Mouse (Mus musculus) frontal cortex, postnatal 10 days (tissue): ENCODE measurements around the gene Map7d1.

Experiments
- DNase-seq, 2 experiments: peaks; one replicate each; pipeline ENCODE4 v3.0.0; 2022; ENCODE audit warnings: low spot score in 2 of 2, mixed read lengths in 1 of 2

The Map7d1 gene

GRCm38 (mm10) chr4:126269292-126269691, 13.1 kb upstream of the Map7d1 start:
- DNase-seq = no peak

- peak; percentile 99 for DNase-seq
These were observed 6.1 kb upstream of the Map7d1 start, which contains the start of gene Trappc3 for GRCm38 (mm10) chr4:126262119-126262807. Gene Trappc3 (plus strand): TSS chr4:126262325.

GRCm38 (mm10) chr4:126261675-126262074, 5.5 kb upstream of the Map7d1 start:
- DNase-seq = no peak

- DNase-seq = no peak
These were observed 5.1 kb upstream of the Map7d1 start for GRCm38 (mm10) chr4:126261266-126261665.

- no peak for DNase-seq
These were observed 4.5 kb upstream of the Map7d1 start for GRCm38 (mm10) chr4:126260520-126261201.

GRCm38 (mm10) chr4:126259523-126260160, 3.5 kb upstream of the Map7d1 start:
- no peak for DNase-seq

- DNase-seq = no peak
These were observed 2.9 kb upstream of the Map7d1 start for GRCm38 (mm10) chr4:126259063-126259462.

GRCm38 (mm10) chr4:126256967-126257881, 1.1 kb upstream of the Map7d1 start:
- DNase-seq = no peak

- DNase-seq = peak in 1 of 2 experiments; percentile 62
These were observed 786 bp downstream of the Map7d1 start for GRCm38 (mm10) chr4:126255113-126256001.

GRCm38 (mm10) chr4:126254315-126255112, 1.6 kb downstream of the Map7d1 start:
- peak; percentile 63 to 65 for DNase-seq

- no peak for DNase-seq
These were observed 2.4 kb downstream of the Map7d1 start for GRCm38 (mm10) chr4:126253637-126254272.

- DNase-seq = no peak
These were observed 3.5 kb downstream of the Map7d1 start for GRCm38 (mm10) chr4:126252411-126253237.

GRCm38 (mm10) chr4:126251655-126252254, 4.4 kb downstream of the Map7d1 start:
- no peak for DNase-seq

GRCm38 (mm10) chr4:126250659-126251058, 5.5 kb downstream of the Map7d1 start:
- DNase-seq = no peak

GRCm38 (mm10) chr4:126248261-126248868, 7.8 kb downstream of the Map7d1 start:
- no peak for DNase-seq

- DNase-seq = no peak
These were observed 9.8 kb downstream of the Map7d1 start for GRCm38 (mm10) chr4:126246202-126246889.

GRCm38 (mm10) chr4:126242510-126242909, 13.6 kb downstream of the Map7d1 start:
- no peak for DNase-seq
